Mouse (Mus musculus) neural tube, postnatal 0 days (tissue): ENCODE data around the gene Cox11. TPM values are rescaled to one million over a fixed set of nuclear protein-coding genes. Genes with fewer than 3 reads are reported as not detected.

Experiments
- polyA plus RNA-seq: library from polyadenylated mRNA; unstranded; fragments of >200 nt; fragmentation: Nextera tagmentation; extraction: Ambion mirVana; gene quantifications from 2 replicates; pipeline ENCODE4 v1.2.1, GENCODE M21; 2015

Gene Cox11
- 38.1 and 39.7 TPM in 2 replicates for polyA plus RNA-seq

DNA sequence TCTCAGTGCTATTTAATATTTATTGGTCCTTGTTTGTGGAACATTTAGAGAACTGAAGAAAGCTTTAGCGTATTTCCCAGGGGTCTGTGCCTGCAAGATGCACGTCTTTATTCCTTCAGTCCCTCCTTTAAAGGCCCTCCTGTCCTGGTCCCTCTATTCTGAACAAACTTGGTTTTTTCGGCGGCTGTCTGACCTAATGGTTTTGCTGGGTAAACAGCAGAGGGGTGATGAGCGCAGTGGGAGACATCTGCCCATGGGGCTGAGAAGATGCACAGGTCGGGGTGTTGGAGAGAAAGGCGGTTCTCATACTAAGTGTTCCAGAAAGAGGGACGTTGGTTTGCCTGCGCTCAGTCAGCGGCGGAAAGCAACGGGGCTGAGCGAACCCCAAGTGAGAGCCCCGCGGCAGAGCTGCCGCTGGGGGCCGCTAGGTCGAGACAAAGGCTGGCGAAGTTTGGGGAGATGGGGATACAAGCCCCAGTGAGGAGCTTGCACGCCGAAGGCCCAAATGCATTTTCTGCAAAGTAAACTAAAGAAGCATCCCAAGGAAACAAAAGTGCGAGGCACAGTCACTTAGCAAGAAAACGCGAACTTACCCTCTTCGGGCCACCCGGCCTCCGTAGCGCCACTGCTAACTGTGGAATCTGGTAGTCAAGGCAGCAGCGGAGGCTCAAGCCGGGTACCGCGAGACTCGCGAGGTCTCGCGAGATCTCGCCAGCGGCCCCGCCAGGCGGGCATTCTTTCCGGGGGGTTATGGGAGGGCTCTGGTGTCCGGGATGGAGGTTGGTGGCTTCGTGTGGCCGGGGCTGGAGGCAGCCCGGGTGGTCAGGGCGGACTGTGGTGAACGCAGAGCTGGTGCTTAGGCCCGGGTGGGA is at the start of gene Cox11, which contains the start of gene Stxbp4:
Gene Cox11, plus strand, starts transcription at position 734 of the 872 bp plus-strand sequence.
Gene Stxbp4, minus strand, starts transcription at position 645 of the 872 bp plus-strand sequence.

DNA sequence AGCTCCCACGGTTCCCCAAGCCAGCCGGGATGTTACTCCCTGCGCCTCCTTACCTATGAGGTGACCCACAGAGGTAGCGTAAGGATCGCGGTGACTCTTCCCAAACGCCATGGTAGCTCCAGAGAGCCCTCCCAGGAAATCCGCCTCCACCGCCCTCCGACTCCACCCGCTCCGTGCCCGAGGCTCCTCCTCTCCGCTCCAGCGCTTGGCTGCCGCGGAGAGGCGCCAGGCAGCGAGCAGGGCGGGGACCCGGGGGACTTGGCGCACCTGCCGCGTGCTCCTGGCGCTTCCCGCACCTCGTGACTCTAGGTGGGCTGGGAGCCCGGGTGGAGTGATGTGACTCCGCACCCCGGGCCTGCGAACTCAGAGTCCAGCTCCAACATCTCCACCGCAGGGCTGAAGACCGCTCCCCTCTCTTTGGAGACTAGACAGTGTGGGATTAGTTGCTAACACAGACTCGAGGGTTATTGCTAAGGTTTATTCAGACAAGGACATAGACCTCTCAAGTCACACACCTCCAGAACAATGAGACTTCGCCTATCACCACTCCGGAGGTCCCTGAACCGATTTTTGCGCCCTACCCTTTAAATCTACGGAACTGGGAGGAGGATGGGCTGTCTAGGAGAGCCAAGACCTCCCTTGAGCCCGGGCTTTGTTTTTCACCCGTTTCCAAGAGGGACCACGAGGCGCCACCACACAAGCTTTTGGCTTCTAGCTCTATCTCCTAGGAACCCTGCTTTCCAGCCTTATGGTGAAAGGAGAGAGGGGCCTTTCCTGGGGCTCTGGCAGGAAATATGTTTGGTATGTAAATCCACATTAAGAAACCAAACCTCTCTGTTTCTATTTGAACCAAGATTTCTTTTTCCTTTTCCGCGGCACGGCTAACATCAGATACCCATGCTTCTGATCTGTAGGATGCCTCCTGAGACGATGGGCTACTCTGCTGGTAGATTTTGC is 49.8 kb downstream of the Cox11 start, which contains the start of gene Tom1l1:
Gene Tom1l1, minus strand, starts transcription at position 907 of the 957 bp plus-strand sequence.

Other genes starting within 250 kb of the Cox11 start
- gene Hlf, start 247.3 kb upstream of the Cox11 start, polyA plus RNA-seq, result 7.3 and 7.9 TPM in 2 replicates
- gene Stxbp4, start 89 bp upstream of the Cox11 start, polyA plus RNA-seq, result 9.4 and 9.5 TPM in 2 replicates
- 34.0 and 35.1 TPM in 2 replicates for gene Tom1l1, start 50.2 kb downstream of the Cox11 start, polyA plus RNA-seq